Mouse (Mus musculus) monocyte, adult 2 months (primary cell): ENCODE measurements around the gene Pax2.

Experiments
- DNase-seq, 2 experiments: peaks; one replicate each; pipeline ENCODE4 v3.0.0; 2022; ENCODE audit warnings: low spot score in 2 of 2, low read depth in 1 of 2

Pax2 gene

GRCm38 (mm10) chr19:44755693-44756420 is at the start of gene Pax2:
Pax2 (plus strand) TSS chr19:44756045.
- no peak for DNase-seq

GRCm38 (mm10) chr19:44708885-44709284 is 47.0 kb upstream of the Pax2 start:
- no peak for DNase-seq

GRCm38 (mm10) chr19:44716731-44717600 is 38.9 kb upstream of the Pax2 start:
- no peak for DNase-seq

GRCm38 (mm10) chr19:44719292-44720193 is 36.3 kb upstream of the Pax2 start:
- no peak for DNase-seq

GRCm38 (mm10) chr19:44720194-44720521 is 35.7 kb upstream of the Pax2 start:
- DNase-seq: no peak

GRCm38 (mm10) chr19:44723611-44724440 is 32.0 kb upstream of the Pax2 start:
- no peak for DNase-seq

GRCm38 (mm10) chr19:44725951-44726791 is 29.7 kb upstream of the Pax2 start:
- no peak for DNase-seq

- no peak for DNase-seq
These were observed 21.7 kb upstream of the Pax2 start for GRCm38 (mm10) chr19:44734116-44734515.

- DNase-seq: no peak
These were observed 21.2 kb upstream of the Pax2 start for GRCm38 (mm10) chr19:44734682-44735081.

GRCm38 (mm10) chr19:44740300-44740699 is 15.5 kb upstream of the Pax2 start:
- no peak for DNase-seq

GRCm38 (mm10) chr19:44741091-44741763 is 14.6 kb upstream of the Pax2 start:
- no peak for DNase-seq

- DNase-seq: no peak
These were observed 14.1 kb upstream of the Pax2 start for GRCm38 (mm10) chr19:44741764-44742127.

GRCm38 (mm10) chr19:44742131-44743020 is 13.5 kb upstream of the Pax2 start:
- DNase-seq: no peak

- DNase-seq: no peak
These were observed 12.8 kb upstream of the Pax2 start for GRCm38 (mm10) chr19:44743021-44743415.

GRCm38 (mm10) chr19:44743961-44744520 is 11.8 kb upstream of the Pax2 start:
- no peak for DNase-seq

- DNase-seq: no peak
These were observed 10.1 kb upstream of the Pax2 start for GRCm38 (mm10) chr19:44745741-44746140.

GRCm38 (mm10) chr19:44746541-44747024 is 9.3 kb upstream of the Pax2 start:
- DNase-seq: no peak

GRCm38 (mm10) chr19:44747471-44747870 is 8.4 kb upstream of the Pax2 start:
- DNase-seq: no peak
